Mouse (Mus musculus) natural killer cell, adult 2 months (primary cell): ENCODE measurements around the gene Mkrn1.
"Not testable (repeated sequence)": the region's sequence is repeated elsewhere in the genome, so short reads cannot be mapped to it uniquely, and the experiment has no call there.

Source experiments
- DNase-seq, 2 experiments: peaks; one replicate each; pipeline ENCODE4 v3.0.0; 2022; ENCODE audit warnings: low spot score in 2 of 2

The Mkrn1 gene

GRCm38 (mm10) chr6:39419851-39420721, at the start of gene Mkrn1:
Gene Mkrn1 (minus strand): TSS chr6:39420462.
- peak; percentile 59 to 79 for DNase-seq

- DNase-seq = peak in 1 of 2 experiments; percentile 9
Observed at GRCm38 (mm10) chr6:39469427-39469826, 49.2 kb upstream of the Mkrn1 start.

- DNase-seq = peak; percentile 58 to 75
Observed at GRCm38 (mm10) chr6:39462621-39463538, 42.6 kb upstream of the Mkrn1 start.

GRCm38 (mm10) chr6:39460040-39460439, 39.8 kb upstream of the Mkrn1 start:
- peak; percentile 7 to 35 for DNase-seq

GRCm38 (mm10) chr6:39455339-39456160, 35.3 kb upstream of the Mkrn1 start:
- DNase-seq = no peak

GRCm38 (mm10) chr6:39454616-39455015, 34.4 kb upstream of the Mkrn1 start:
- no peak for DNase-seq

- no peak for DNase-seq
Observed at GRCm38 (mm10) chr6:39453564-39453963, 33.3 kb upstream of the Mkrn1 start.

GRCm38 (mm10) chr6:39451033-39451432, 30.8 kb upstream of the Mkrn1 start:
- DNase-seq = no peak

GRCm38 (mm10) chr6:39450580-39450979, 30.3 kb upstream of the Mkrn1 start:
- DNase-seq = no peak

GRCm38 (mm10) chr6:39447429-39448185, 27.3 kb upstream of the Mkrn1 start:
- no peak for DNase-seq

GRCm38 (mm10) chr6:39445801-39446572, 25.7 kb upstream of the Mkrn1 start:
- DNase-seq = no peak

- DNase-seq = no peak
Observed at GRCm38 (mm10) chr6:39442786-39443287, 22.6 kb upstream of the Mkrn1 start.

GRCm38 (mm10) chr6:39440207-39440606, 19.9 kb upstream of the Mkrn1 start:
- DNase-seq = no peak

- not testable (repeated sequence) for DNase-seq
Observed at GRCm38 (mm10) chr6:39437519-39437918, 17.3 kb upstream of the Mkrn1 start.

- no peak for DNase-seq
Observed at GRCm38 (mm10) chr6:39435875-39436274, 15.6 kb upstream of the Mkrn1 start.

- no peak for DNase-seq
Observed at GRCm38 (mm10) chr6:39434886-39435492, 14.7 kb upstream of the Mkrn1 start.

GRCm38 (mm10) chr6:39434111-39434885, 14.0 kb upstream of the Mkrn1 start:
- no peak for DNase-seq

- no peak for DNase-seq
Observed at GRCm38 (mm10) chr6:39433701-39434100, 13.4 kb upstream of the Mkrn1 start.

- DNase-seq = no peak
Observed at GRCm38 (mm10) chr6:39433174-39433573, 12.9 kb upstream of the Mkrn1 start.
